ENCODE assay signal across 10 mouse cellular contexts in genomic region chr13:98366469-98367275, GRCm38 (mm10). TPM values are rescaled to one million over a fixed set of nuclear protein-coding genes. Genes with fewer than 3 reads are reported as not detected.
DNase-seq lines count a peak whose midpoint lies in the region; ATAC-seq lines count a peak whose summit lies in the region.
"Had no signal": no experiment of that assay in that cellular context is flagged by ENCODE, and none has a peak within 500 bp of the region (broad histone marks: within the 10 kb centered on the region; RNA-seq: fewer than 3 reads in every experiment).

No protein-coding gene starts in this region.

- H3K4me2 ChIP-seq in heart, embryonic 13.5 days, result peak overlapping the region; percentile 57
- H3K4me2 ChIP-seq in midbrain, embryonic 14.5 days (ENCODE audit: low read length), result peak overlapping the region; percentile 34

- no peaks in the 10 kb centered on the region for H3K36me3 ChIP-seq in heart, embryonic 13.5 days
- no peaks in the 10 kb centered on the region for H3K36me3 ChIP-seq in hindbrain, embryonic 10.5 days
- no peaks in the 10 kb centered on the region for H3K36me3 ChIP-seq in midbrain, embryonic 14.5 days (ENCODE audit: control insufficient read depth, insufficient read depth, low read length)

- 1% methylated on average over 43 of the region's 43 CpGs for WGBS in heart, embryonic 13.5 days
- under 1% methylated on average over 43 of the region's 43 CpGs for WGBS in hindbrain, embryonic 10.5 days
- under 1% methylated on average over 43 of the region's 43 CpGs for WGBS in midbrain, embryonic 14.5 days

- H3K4me3 ChIP-seq in heart, embryonic 13.5 days, result peak overlapping the region; percentile 29
- H3K4me3 ChIP-seq in hindbrain, embryonic 10.5 days, result peak overlapping the region; percentile 41
- 0 out of 2 replicates have a peak overlapping the region, but pooled peaks have one; percentile 15 for H3K4me3 ChIP-seq in midbrain, embryonic 14.5 days (replicated peaks; ENCODE audit: low read depth, low read length)

- H3K9ac ChIP-seq in heart, embryonic 13.5 days, result no peak overlapping the region
- H3K9ac ChIP-seq in midbrain, embryonic 14.5 days (replicated peaks; ENCODE audit: low read length), result no peak overlapping the region

- no peak for DNase-seq in heart, adult 8-10 months (ENCODE audit: low spot score)
- DNase-seq in R1 (ENCODE audit: low read depth, low spot score), result peak; percentile 35
- no peak for DNase-seq in hindbrain, embryonic 10.5 days (ENCODE audit: low spot score)
- no peak for DNase-seq in midbrain, embryonic 14.5 days
- DNase-seq in adrenal gland, postnatal 4 days (ENCODE audit: low spot score in 2 of 2), result no peak
- DNase-seq in cerebellum, adult 11-12 months, result no peak
- DNase-seq in thymus, postnatal 4 days, result no peak
- DNase-seq: gastrocnemius, postnatal 25 days; lung, postnatal 4 days had no signal

- no peak for ATAC-seq in heart, embryonic 13.5 days (ENCODE audit: extremely low read depth, insufficient number of reproducible peaks, low FRiP score, low TSS enrichment)
- no peak for ATAC-seq in midbrain, embryonic 14.5 days (ENCODE audit: low FRiP score, low TSS enrichment)

- H3K27ac ChIP-seq in heart, embryonic 13.5 days (replicated peaks), result no peak overlapping the region
- H3K27ac ChIP-seq in hindbrain, embryonic 10.5 days, result peak overlapping the region; percentile 64
- H3K27ac ChIP-seq in midbrain, embryonic 14.5 days (replicated peaks; ENCODE audit: low read depth, low read length), result no peak overlapping the region

- H3K4me1 ChIP-seq in heart, embryonic 13.5 days, result peaks cover 9% of the 10 kb centered on the region
- H3K4me1 ChIP-seq in hindbrain, embryonic 10.5 days (replicated peaks), result peaks cover 16% of the 10 kb centered on the region
- no peaks in the 10 kb centered on the region for H3K4me1 ChIP-seq in midbrain, embryonic 14.5 days (ENCODE audit: control insufficient read depth, insufficient read depth, low read length)

- peaks cover 93% of the 10 kb centered on the region for H3K27me3 ChIP-seq in heart, embryonic 13.5 days (replicated peaks)
- H3K27me3 ChIP-seq in hindbrain, embryonic 10.5 days (ENCODE audit: insufficient read depth, poor library complexity, severe bottlenecking), result peaks cover 100% of the 10 kb centered on the region
- H3K27me3 ChIP-seq in midbrain, embryonic 14.5 days (ENCODE audit: control insufficient read depth, insufficient read depth, low read length), result peaks cover 85% of the 10 kb centered on the region

- no peaks in the 10 kb centered on the region for H3K9me3 ChIP-seq in heart, embryonic 13.5 days
- H3K9me3 ChIP-seq in hindbrain, embryonic 10.5 days, result no peaks in the 10 kb centered on the region
- no peaks in the 10 kb centered on the region; the same call in 1 of the 2 replicates for H3K9me3 ChIP-seq in midbrain, embryonic 14.5 days (ENCODE audit: control insufficient read depth, low read length)

RNA-seq across cellular contexts. Expression of gene Foxd1, which starts 12.6 kb away (rescaled TPM):
- polyA plus RNA-seq in heart, embryonic 13.5 days (2015; fragmentation: Nextera tagmentation; extraction: Ambion mirVana), result 0.04 TPM in 2 replicates
- under 1 TPM in 1 of 4 experiments, not detected in 3; 0.06 TPM for total RNA-seq in heart, adult 8-10 months (2022)
- 3.9 TPM in 2 replicates for polyA plus RNA-seq in hindbrain, embryonic 10.5 days (2016; fragmentation: Nextera tagmentation; extraction: Ambion mirVana)
- polyA plus RNA-seq in midbrain, embryonic 14.5 days (2014; fragmentation: Nextera tagmentation; extraction: Ambion mirVana), result 0.12 and 0.54 TPM in 2 replicates
- 1 to 10 TPM; 2.3 to 3.7 TPM for total RNA-seq in adrenal gland, postnatal 4 days (2021)

RNA-seq across cellular contexts. Expression of gene Btf3, which starts 49.9 kb away (rescaled TPM):
- 385 and 447 TPM in 2 replicates for polyA plus RNA-seq in heart, embryonic 13.5 days (2015; fragmentation: Nextera tagmentation; extraction: Ambion mirVana)
- total RNA-seq in heart, adult 8-10 months (2022), result 100 to 1,000 TPM; 181 to 211 (median 205) TPM
- polyA plus RNA-seq in hindbrain, embryonic 10.5 days (2016; fragmentation: Nextera tagmentation; extraction: Ambion mirVana), result 664 and 711 TPM in 2 replicates
- 568 and 574 TPM in 2 replicates for polyA plus RNA-seq in midbrain, embryonic 14.5 days (2014; fragmentation: Nextera tagmentation; extraction: Ambion mirVana)
- 100 to 1,000 TPM; 464 TPM for total RNA-seq in adrenal gland, postnatal 4 days (2021)
